Mouse (Mus musculus): ENCODE measurements around the gene Gnb3. TPM values are rescaled to one million over a fixed set of nuclear protein-coding genes. Genes with fewer than 3 reads are reported as not detected.

Gnb3 gene
- polyA plus RNA-seq, 2 experiments = 0.03 to 0.23 TPM

DNA sequence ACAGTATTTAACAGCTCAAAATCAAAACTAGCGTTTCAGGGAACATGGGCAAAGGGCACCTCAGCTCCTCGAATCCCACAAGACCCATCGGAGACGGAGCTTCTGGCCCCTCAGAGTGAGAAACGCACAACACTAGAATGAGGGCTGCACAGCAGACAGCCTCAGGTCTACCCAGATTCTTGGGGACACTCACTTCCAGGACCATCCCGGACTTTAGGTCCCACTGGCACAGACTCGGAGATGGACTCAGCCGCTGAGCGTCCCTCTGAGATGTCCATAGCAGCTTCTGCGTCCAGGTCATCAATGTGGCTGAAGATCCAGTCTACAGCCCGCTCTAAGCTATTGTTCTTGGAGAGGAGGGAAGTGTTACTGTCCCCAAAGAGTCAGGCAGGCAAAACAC, 22.9 kb downstream of the Gnb3 start:
- 86% methylated on average over 11 of the region's 11 CpGs for WGBS (ENCODE audit: insufficient replicate concordance)
- H3K36me3 ChIP-seq (replicated peaks; ENCODE audit: control insufficient read depth, insufficient read depth, low read depth) = peaks cover 38% of the 10 kb centered on the region

GRCm38 (mm10) chr6:124816611-124817010, 23.5 kb downstream of the Gnb3 start:
- Histone ChIP-seq H3K4me3 (ENCODE audit: insufficient read depth in 1 of 2, low read depth in 2 of 2, low read length in 2 of 2) (no peak overlapping the region), H3K36me3 (replicated peaks; ENCODE audit: control insufficient read depth, insufficient read depth, low read depth) (peaks cover 38% of the 10 kb centered on the region), H3K4me1 (replicated peaks; ENCODE audit: control insufficient read depth in 2 of 2, insufficient read depth in 2 of 2, low read length in 1 of 2) (peaks cover 11 to 16% of the 10 kb centered on the region in 2 experiments), H3K27me3 (ENCODE audit: control insufficient read depth, insufficient read depth, low read length) (no peaks in the 10 kb centered on the region), H3K9me3 (ENCODE audit: control insufficient read depth, low read length) (no peaks in the 10 kb centered on the region), H3K9ac (replicated peaks) (no peak overlapping the region), H3K27ac (no peak overlapping the region), H3K4me2 (ENCODE audit: low read depth) (no peak overlapping the region)
- ATAC-seq (ENCODE audit: insufficient read depth) = no peak
- no peak for TF ChIP-seq CTCF (IDR thresholded peaks at IDR 0.05; ENCODE audit: low read depth)
- no peak for TF ChIP-seq EP300 (IDR thresholded peaks at IDR 0.05; ENCODE audit: low read depth)
- DNase-seq (ENCODE audit: low read depth in 3 of 3, low spot score in 3 of 3) = no peak
- 85% methylated on average over 4 of the region's 4 CpGs for WGBS (ENCODE audit: insufficient replicate concordance)

More for the DNA sequence above, 22.9 kb downstream of the Gnb3 start:
- TF ChIP-seq EP300 (IDR thresholded peaks at IDR 0.05; ENCODE audit: low read depth) (no peak), CTCF (IDR thresholded peaks at IDR 0.05; ENCODE audit: low read depth) (no peak)
- H3K9me3 ChIP-seq (ENCODE audit: control insufficient read depth, low read length) = no peaks in the 10 kb centered on the region
- no peaks in the 10 kb centered on the region for H3K27me3 ChIP-seq (ENCODE audit: control insufficient read depth, insufficient read depth, low read length)
- no peak overlapping the region for H3K4me2 ChIP-seq (ENCODE audit: low read depth)
- H3K27ac ChIP-seq = no peak overlapping the region
- no peak overlapping the region for H3K4me3 ChIP-seq (ENCODE audit: insufficient read depth in 1 of 2, low read depth in 2 of 2, low read length in 2 of 2)
- ATAC-seq (ENCODE audit: insufficient read depth) (no peak), DNase-seq (ENCODE audit: low read depth in 3 of 3, low spot score in 3 of 3) (no peak)
- peaks cover 11 to 12% of the 10 kb centered on the region in 2 experiments for H3K4me1 ChIP-seq (replicated peaks; ENCODE audit: control insufficient read depth in 2 of 2, insufficient read depth in 2 of 2, low read length in 1 of 2)
- no peak overlapping the region for H3K9ac ChIP-seq (replicated peaks)

GRCm38 (mm10) chr6:124814858-124815774, 25.0 kb downstream of the Gnb3 start:
- H3K27ac ChIP-seq = no peak overlapping the region
- no peak for DNase-seq (ENCODE audit: low read depth in 3 of 3, low spot score in 3 of 3)

DNA sequence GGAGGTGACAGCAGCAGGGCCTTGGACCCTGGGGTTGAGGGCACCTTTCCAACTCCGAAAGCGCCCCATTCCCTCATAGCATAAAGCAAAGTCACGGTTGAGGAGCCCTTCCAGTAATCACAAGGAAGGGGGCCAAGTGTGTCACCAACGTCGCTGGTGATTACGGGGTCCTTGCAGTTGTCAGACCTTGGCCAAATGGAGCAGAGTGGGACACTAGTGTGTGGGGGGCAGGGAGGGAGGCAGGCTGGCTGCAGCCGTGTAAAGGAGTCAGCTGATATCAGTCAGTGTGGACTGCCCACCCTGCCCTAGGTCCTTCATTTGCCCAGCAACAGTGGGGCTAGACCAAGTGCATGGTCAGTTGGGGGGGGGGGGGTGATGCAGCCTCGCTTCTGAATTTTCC, 25.6 kb downstream of the Gnb3 start:
- Histone ChIP-seq H3K9me3 (ENCODE audit: control insufficient read depth, low read length) (no peaks in the 10 kb centered on the region), H3K9ac (replicated peaks) (peak overlapping the region; percentile 90; the same call in 1 of the 2 replicates), H3K27me3 (ENCODE audit: control insufficient read depth, insufficient read depth, low read length) (no peaks in the 10 kb centered on the region), H3K4me3 (ENCODE audit: insufficient read depth in 1 of 2, low read depth in 2 of 2, low read length in 2 of 2) (peak overlapping the region; percentile 89 to 94; a peak in 3 of 4 replicates), H3K4me2 (ENCODE audit: low read depth) (peak overlapping the region; percentile 88), H3K27ac (no peak overlapping the region), H3K4me1 (replicated peaks; ENCODE audit: control insufficient read depth in 2 of 2, insufficient read depth in 2 of 2, low read length in 1 of 2) (peaks cover 13 to 23% of the 10 kb centered on the region in 2 experiments), H3K36me3 (replicated peaks; ENCODE audit: control insufficient read depth, insufficient read depth, low read depth) (peaks cover 33% of the 10 kb centered on the region)
- ATAC-seq (ENCODE audit: insufficient read depth) (no peak; the same call in 1 of the 2 replicates), DNase-seq (ENCODE audit: low read depth in 3 of 3, low spot score in 3 of 3) (no peak)
- TF ChIP-seq EP300 (IDR thresholded peaks at IDR 0.05; ENCODE audit: low read depth) (no peak), CTCF (IDR thresholded peaks at IDR 0.05; ENCODE audit: low read depth) (no peak)
- 34% methylated on average over 8 of the region's 8 CpGs for WGBS (ENCODE audit: insufficient replicate concordance)

More at GRCm38 (mm10) chr6:124814858-124815774, 25.0 kb downstream of the Gnb3 start:
- Histone ChIP-seq H3K36me3 (replicated peaks; ENCODE audit: control insufficient read depth, insufficient read depth, low read depth) (peaks cover 35% of the 10 kb centered on the region), H3K9me3 (ENCODE audit: control insufficient read depth, low read length) (no peaks in the 10 kb centered on the region), H3K27me3 (ENCODE audit: control insufficient read depth, insufficient read depth, low read length) (no peaks in the 10 kb centered on the region), H3K9ac (replicated peaks) (no peak overlapping the region), H3K4me2 (ENCODE audit: low read depth) (no peak overlapping the region; the same call in 1 of the 2 replicates), H3K4me1 (replicated peaks; ENCODE audit: control insufficient read depth in 2 of 2, insufficient read depth in 2 of 2, low read length in 1 of 2) (peaks cover 11 to 17% of the 10 kb centered on the region in 2 experiments), H3K4me3 (ENCODE audit: insufficient read depth in 1 of 2, low read depth in 2 of 2, low read length in 2 of 2) (no peak overlapping the region)
- WGBS (ENCODE audit: insufficient replicate concordance) = 65% methylated on average over 9 of the region's 9 CpGs
- TF ChIP-seq EP300 (IDR thresholded peaks at IDR 0.05; ENCODE audit: low read depth) (no peak), CTCF (IDR thresholded peaks at IDR 0.05; ENCODE audit: low read depth) (0 out of 2 replicates have a peak, but pooled peaks have one; percentile 2)
- no peak for ATAC-seq (ENCODE audit: insufficient read depth)

- ATAC-seq (ENCODE audit: insufficient read depth) (peak; percentile 83), DNase-seq (ENCODE audit: low read depth in 3 of 3, low spot score in 3 of 3) (peak; percentile 75 to 79 (median 76))
- Histone ChIP-seq H3K4me2 (ENCODE audit: low read depth) (peak within 1 kb of the TSS; percentile 88), H3K4me1 (replicated peaks; ENCODE audit: control insufficient read depth in 2 of 2, insufficient read depth in 2 of 2, low read length in 1 of 2) (peaks cover 13 to 23% of the 10 kb centered on the region in 2 experiments), H3K36me3 (replicated peaks; ENCODE audit: control insufficient read depth, insufficient read depth, low read depth) (peaks cover 33% of the 10 kb centered on the region), H3K9me3 (ENCODE audit: control insufficient read depth, low read length) (no peaks in the 10 kb centered on the region), H3K27ac (peak within 1 kb of the TSS; percentile 84), H3K27me3 (ENCODE audit: control insufficient read depth, insufficient read depth, low read length) (no peaks in the 10 kb centered on the region), H3K9ac (replicated peaks) (peak within 1 kb of the TSS; percentile 90), H3K4me3 (ENCODE audit: insufficient read depth in 1 of 2, low read depth in 2 of 2, low read length in 2 of 2) (peak within 1 kb of the TSS; percentile 89 to 94)
- TF ChIP-seq EP300 (IDR thresholded peaks at IDR 0.05; ENCODE audit: low read depth) (no peak), CTCF (IDR thresholded peaks at IDR 0.05; ENCODE audit: low read depth) (no peak)
- under 1% methylated on average over 22 of the region's 22 CpGs for WGBS (ENCODE audit: insufficient replicate concordance)
These were observed 26.1 kb downstream of the Gnb3 start, which contains the start of gene Tpi1 for GRCm38 (mm10) chr6:124813933-124814332. Gene Tpi1, minus strand, starts transcription at chr6:124814296.
